8 mouse cellular contexts compared by ENCODE assay signal in genomic region chr2:158179370-158180111, GRCm38 (mm10). TPM values are rescaled to one million over a fixed set of nuclear protein-coding genes. Genes with fewer than 3 reads are reported as not detected.
A peak's percentile ranks its signal among the peaks of the same experiment; 100 is the strongest.
DNase-seq lines count a peak whose midpoint lies in the region; ATAC-seq lines count a peak whose summit lies in the region.

No protein-coding gene starts in this region.

- peak overlapping the region; percentile 33 for H3K4me3 ChIP-seq in kidney, embryonic 16.5 days (ENCODE audit: low read length)
- peak overlapping the region; percentile 18 for H3K4me3 ChIP-seq in midbrain, embryonic 11.5 days (ENCODE audit: low read depth, low read length)

- H3K27me3 ChIP-seq in kidney, embryonic 16.5 days (ENCODE audit: insufficient read depth, low read length): no peaks in the 10 kb centered on the region
- no peaks in the 10 kb centered on the region for H3K27me3 ChIP-seq in midbrain, embryonic 11.5 days (ENCODE audit: control insufficient read depth, insufficient read depth, low read length)

- peak overlapping the region; percentile 86 for H3K27ac ChIP-seq in kidney, embryonic 16.5 days (ENCODE audit: low read length)
- no peak overlapping the region for H3K27ac ChIP-seq in midbrain, embryonic 11.5 days (ENCODE audit: low read depth, low read length)

- 8% methylated on average over 18 of the region's 18 CpGs for WGBS in kidney, embryonic 16.5 days
- 27% methylated on average over 18 of the region's 18 CpGs for WGBS in midbrain, embryonic 11.5 days

- no peak for DNase-seq in cerebellum, adult 11 months
- DNase-seq in cerebellum, postnatal 25 days: peak; percentile 53 to 63
- DNase-seq in heart, adult 8-10 months (ENCODE audit: low spot score): peak; percentile 63
- DNase-seq in midbrain, embryonic 11.5 days (ENCODE audit: low spot score, missing footprints): peak; percentile 89
- no peak for DNase-seq in retina, embryonic 14.5 days (ENCODE audit: low spot score)
- no peak for DNase-seq in B cell, adult 2 months

- peaks cover 26% of the 10 kb centered on the region for H3K4me1 ChIP-seq in kidney, embryonic 16.5 days (ENCODE audit: insufficient read depth, low read length)
- H3K4me1 ChIP-seq in midbrain, embryonic 11.5 days (ENCODE audit: control insufficient read depth, insufficient read depth, low read length): peaks cover 5% of the 10 kb centered on the region; the same call in 1 of the 2 replicates

- H3K36me3 ChIP-seq in kidney, embryonic 16.5 days (ENCODE audit: insufficient read depth, low read length): no peaks in the 10 kb centered on the region
- no peaks in the 10 kb centered on the region for H3K36me3 ChIP-seq in midbrain, embryonic 11.5 days (ENCODE audit: control insufficient read depth, insufficient read depth, low read length)

- H3K4me2 ChIP-seq in kidney, embryonic 16.5 days (replicated peaks; ENCODE audit: low read depth, low read length): peak overlapping the region; percentile 64
- peak overlapping the region; percentile 39 for H3K4me2 ChIP-seq in midbrain, embryonic 11.5 days

- peak; percentile 51; the same call in 1 of the 2 replicates for ATAC-seq in cerebellum, adult (ENCODE audit: insufficient number of reproducible peaks, low FRiP score, low TSS enrichment)
- ATAC-seq in kidney, embryonic 16.5 days (ENCODE audit: low FRiP score, low TSS enrichment): peak; percentile 60
- ATAC-seq in midbrain, embryonic 11.5 days (ENCODE audit: low FRiP score): 0 out of 2 replicates have a peak, but pooled peaks have one; percentile 8

- no peaks in the 10 kb centered on the region for H3K9me3 ChIP-seq in kidney, embryonic 16.5 days (ENCODE audit: low read length)
- H3K9me3 ChIP-seq in midbrain, embryonic 11.5 days (ENCODE audit: control insufficient read depth, low read length): no peaks in the 10 kb centered on the region

- H3K9ac ChIP-seq in kidney, embryonic 16.5 days (replicated peaks; ENCODE audit: low read length): peak overlapping the region; percentile 47
- no peak overlapping the region for H3K9ac ChIP-seq in midbrain, embryonic 11.5 days (ENCODE audit: low read length)

RNA-seq across cellular contexts. Expression of gene Tgm2, which starts 33.3 kb away (rescaled TPM):
- 100 to 1,000 TPM; 211 to 296 (median 238) TPM for total RNA-seq in heart, adult 8-10 months (2022)
- polyA plus RNA-seq in kidney, embryonic 16.5 days (2015; fragmentation: Nextera tagmentation; extraction: Ambion mirVana): 41.6 and 48.3 TPM in 2 replicates
- 5.8 and 6.5 TPM in 2 replicates for polyA plus RNA-seq in midbrain, embryonic 11.5 days (2014; fragmentation: Nextera tagmentation; extraction: Ambion mirVana)

RNA-seq across cellular contexts. Expression of gene D630003M21Rik, which starts 49.5 kb away (rescaled TPM):
- total RNA-seq in heart, adult 8-10 months (2022): 1 to 10 TPM; 4.7 to 6.3 (median 5.5) TPM
- 8.3 and 9.0 TPM in 2 replicates for polyA plus RNA-seq in kidney, embryonic 16.5 days (2015; fragmentation: Nextera tagmentation; extraction: Ambion mirVana)
- polyA plus RNA-seq in midbrain, embryonic 11.5 days (2014; fragmentation: Nextera tagmentation; extraction: Ambion mirVana): 0.92 and 0.94 TPM in 2 replicates

Comparison
In these comparisons a context has a peak if more than half of its experiments do, and no peak if none do; other contexts are left out.
1. DNase-seq: peak in cerebellum, postnatal 25 days (2 of 2), heart, adult 8-10 months (single experiment) and midbrain, embryonic 11.5 days (single experiment); none in cerebellum, adult 11 months (single experiment), retina, embryonic 14.5 days (single experiment) and B cell, adult 2 months (0 of 2).
2. ATAC-seq: peak in every context shown above with its lines; median percentile 60 in kidney, embryonic 16.5 days; 51 in cerebellum, adult; 8 in midbrain, embryonic 11.5 days.